Mouse (Mus musculus): ENCODE results near the gene Mks1. TPM values are rescaled to one million over a fixed set of nuclear protein-coding genes. Genes with fewer than 3 reads are reported as not detected.

Mks1 gene
- polyA plus RNA-seq (2012; rRNA removed) = 25.0 and 26.8 TPM in 2 replicates

DNA sequence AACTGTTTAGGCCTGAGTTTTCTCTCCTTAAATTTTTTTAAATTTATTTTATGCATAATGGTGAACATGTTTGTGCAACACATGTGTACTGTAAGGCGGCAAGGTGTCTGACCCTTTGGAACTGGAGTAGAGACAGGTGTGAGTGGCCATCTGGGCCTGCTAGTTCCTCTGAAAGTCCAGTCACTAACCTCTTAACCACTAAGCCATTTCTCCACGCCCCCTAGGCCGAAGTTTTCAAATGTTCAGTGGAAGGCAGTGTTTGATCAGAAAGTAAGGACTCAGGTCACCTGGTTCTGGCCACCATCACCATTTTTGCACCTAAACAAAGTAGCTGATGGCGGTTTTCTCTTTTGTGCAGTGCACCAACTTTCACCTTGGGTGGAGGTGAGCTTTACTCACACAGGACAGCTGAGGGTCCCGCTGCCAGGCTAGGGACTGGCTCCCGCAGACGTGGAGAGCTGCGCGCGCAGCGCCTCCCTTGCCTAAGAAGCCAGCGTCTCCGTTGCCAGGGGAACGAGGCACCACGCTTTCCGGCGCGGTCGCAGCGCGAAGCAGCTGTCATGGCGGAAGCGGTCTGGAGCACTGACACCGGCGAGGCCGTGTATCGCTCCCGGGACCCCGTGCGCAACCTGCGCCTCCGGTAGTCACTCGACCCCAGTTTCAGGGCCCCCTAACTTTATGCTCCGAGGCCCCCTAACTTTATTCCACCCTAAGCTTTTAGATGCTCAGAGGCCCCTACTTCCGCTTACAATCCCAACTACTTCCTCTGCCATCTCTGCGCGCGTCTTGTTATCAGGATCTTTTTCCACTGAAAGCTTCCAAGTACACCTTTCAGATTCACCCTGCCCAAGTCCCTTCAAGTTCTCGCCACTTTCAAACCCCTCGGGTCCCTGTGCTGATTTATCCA lies at the start of gene Mks1:
Mks1 (plus strand) TSS at position 526 of the 907 bp plus-strand sequence.

DNA sequence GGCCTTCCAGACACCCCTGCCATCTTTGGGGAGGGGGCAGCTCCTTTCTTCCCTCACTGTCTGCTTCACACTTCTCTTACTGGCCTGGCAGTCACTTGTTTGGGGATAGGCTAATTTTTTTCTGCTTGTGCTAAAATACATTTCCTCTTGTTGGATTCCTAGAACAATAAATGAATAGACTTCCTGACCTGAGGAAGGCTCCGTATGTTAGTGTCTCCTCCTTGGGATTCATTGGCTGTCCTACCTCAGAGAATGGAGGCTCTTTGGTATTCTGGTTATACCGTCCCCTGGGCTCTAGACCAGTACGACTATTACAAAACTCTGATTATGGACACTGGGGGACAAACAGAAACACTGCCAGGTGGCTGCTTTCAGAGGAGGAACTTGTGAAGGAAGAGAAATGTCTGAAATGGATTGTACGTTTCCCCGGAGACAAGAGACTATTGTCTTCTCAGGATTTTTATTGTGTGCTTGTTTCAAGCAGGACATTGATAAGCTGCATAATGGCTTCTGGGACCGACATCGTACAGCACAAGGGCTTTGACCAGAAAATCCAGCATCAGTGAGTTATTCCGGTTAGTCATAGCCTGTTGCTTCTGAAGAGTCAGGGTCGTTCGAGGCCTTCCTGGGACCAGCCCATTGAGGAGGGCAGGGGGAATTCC lies 24.6 kb upstream of the Mks1 start, which contains the start of gene Lpo:
Lpo (minus strand) TSS at position 51 of the 662 bp plus-strand sequence.

DNA sequence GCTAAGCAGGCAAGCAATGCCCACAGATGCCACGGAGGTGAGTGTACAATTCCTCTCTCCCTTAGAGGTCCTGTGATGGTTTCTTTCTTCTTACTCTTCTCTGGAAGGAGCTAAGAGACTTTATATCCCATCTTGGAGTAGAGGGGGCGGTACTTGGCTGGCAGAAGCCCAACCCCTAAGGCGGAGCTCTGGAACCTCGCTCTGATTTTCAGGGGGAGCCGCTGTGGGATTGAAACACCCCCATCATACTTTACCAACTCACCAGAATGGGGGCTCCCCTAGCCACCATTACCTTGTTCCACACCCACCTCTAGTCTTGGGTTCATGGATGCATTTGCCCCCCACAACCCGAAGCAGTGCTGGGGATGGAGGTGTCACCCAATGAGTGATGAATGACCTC lies 22.4 kb downstream of the Mks1 start, which contains the start of gene Epx:
Epx (minus strand) TSS at position 101 of the 400 bp plus-strand sequence.

DNA sequence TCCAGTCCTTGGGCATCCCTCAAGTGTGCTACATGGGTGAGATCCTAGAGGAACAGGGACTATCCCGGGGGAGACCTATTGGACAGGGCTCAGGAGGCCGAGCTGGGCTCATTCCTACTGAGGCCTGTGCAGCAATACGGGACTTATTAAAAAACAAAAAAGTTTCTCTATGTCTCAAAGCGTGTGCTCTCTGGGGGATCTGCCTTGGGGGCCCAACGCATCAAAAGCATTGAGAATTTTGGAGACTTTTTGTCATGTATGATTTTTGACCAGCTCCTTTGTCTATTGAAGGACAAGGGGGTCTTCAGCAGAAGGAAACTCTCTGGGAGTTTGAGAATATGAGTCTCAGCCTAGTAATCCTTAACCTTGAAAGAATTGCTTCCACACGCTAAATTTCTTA lies 39.2 kb downstream of the Mks1 start, which contains the start of gene Olfr462:
Olfr462 (minus strand) TSS at position 101 of the 400 bp plus-strand sequence.

DNA sequence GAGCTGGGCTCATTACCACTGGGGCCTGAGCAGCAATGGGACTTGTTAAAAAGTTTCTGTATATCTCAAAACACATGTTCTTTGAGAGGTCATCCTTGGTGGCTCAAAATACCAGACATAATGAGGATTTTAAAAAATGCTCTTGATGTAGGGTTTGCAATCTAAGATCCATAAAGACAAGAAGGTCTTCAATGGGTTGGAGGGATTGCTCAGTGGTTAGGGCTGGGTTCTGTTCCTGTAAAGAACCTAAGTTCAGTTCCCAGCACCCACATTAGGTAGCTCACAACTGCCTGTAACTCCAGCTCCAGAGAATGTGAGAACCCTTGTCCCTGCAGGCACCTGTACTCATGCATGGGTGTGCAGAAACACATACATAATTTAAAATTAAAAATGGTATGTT lies 44.3 kb downstream of the Mks1 start, which contains the start of gene Olfr463:
Olfr463 (minus strand) TSS at position 101 of the 400 bp plus-strand sequence.

Other genes with a start within 250 kb of the Mks1 start
- 0.23 and 0.30 TPM in 2 replicates for gene Hsf5, start 236.1 kb upstream of the Mks1 start, polyA plus RNA-seq (2012; rRNA removed)
- 1.3 and 1.4 TPM in 2 replicates for gene Rnf43, start 190.5 kb upstream of the Mks1 start, polyA plus RNA-seq (2012; rRNA removed)
- 142 and 144 TPM in 2 replicates for gene Supt4a, start 115.7 kb upstream of the Mks1 start, polyA plus RNA-seq (2012; rRNA removed)
- gene Tspoap1, start 92.7 kb upstream of the Mks1 start, polyA plus RNA-seq (2012; rRNA removed) = 136 and 142 TPM in 2 replicates
- 0.63 and 1.4 TPM in 2 replicates for gene Mpo, start 59.6 kb upstream of the Mks1 start, polyA plus RNA-seq (2012; rRNA removed)
- gene Lpo, start 24.9 kb upstream of the Mks1 start, polyA plus RNA-seq (2012; rRNA removed) = 0.37 and 0.76 TPM in 2 replicates
- gene Epx, start 22.3 kb downstream of the Mks1 start, polyA plus RNA-seq (2012; rRNA removed) = 0.20 and 0.24 TPM in 2 replicates
- gene Olfr462, start 39.1 kb downstream of the Mks1 start, polyA plus RNA-seq (2012; rRNA removed) = not detected in 2 replicates
- not detected in 2 replicates for gene Olfr463, start 44.2 kb downstream of the Mks1 start, polyA plus RNA-seq (2012; rRNA removed)
- gene Olfr464, start 67.8 kb downstream of the Mks1 start, polyA plus RNA-seq (2012; rRNA removed) = 0.17 and 0.21 TPM in 2 replicates
- gene Dynll2, start 134.3 kb downstream of the Mks1 start, polyA plus RNA-seq (2012; rRNA removed) = 292 and 295 TPM in 2 replicates
- gene Srsf1, start 194.2 kb downstream of the Mks1 start, polyA plus RNA-seq (2012; rRNA removed) = 551 and 648 TPM in 2 replicates
- gene Vezf1, start 215.1 kb downstream of the Mks1 start, polyA plus RNA-seq (2012; rRNA removed) = 46.8 and 51.8 TPM in 2 replicates
- 48.4 and 53.1 TPM in 2 replicates for gene Cuedc1, start 244.8 kb downstream of the Mks1 start, polyA plus RNA-seq (2012; rRNA removed)

Measured in central nervous system, embryonic 14 days (tissue).